Mouse (Mus musculus) frontal cortex, postnatal 14 days (tissue): ENCODE measurements around the gene Egfl7.

ENCODE experiments used
- DNase-seq, 2 experiments: peaks; one replicate each; pipeline ENCODE4 v3.0.0; 2022; ENCODE audit warnings: low spot score in 2 of 2

Gene Egfl7

DNA sequence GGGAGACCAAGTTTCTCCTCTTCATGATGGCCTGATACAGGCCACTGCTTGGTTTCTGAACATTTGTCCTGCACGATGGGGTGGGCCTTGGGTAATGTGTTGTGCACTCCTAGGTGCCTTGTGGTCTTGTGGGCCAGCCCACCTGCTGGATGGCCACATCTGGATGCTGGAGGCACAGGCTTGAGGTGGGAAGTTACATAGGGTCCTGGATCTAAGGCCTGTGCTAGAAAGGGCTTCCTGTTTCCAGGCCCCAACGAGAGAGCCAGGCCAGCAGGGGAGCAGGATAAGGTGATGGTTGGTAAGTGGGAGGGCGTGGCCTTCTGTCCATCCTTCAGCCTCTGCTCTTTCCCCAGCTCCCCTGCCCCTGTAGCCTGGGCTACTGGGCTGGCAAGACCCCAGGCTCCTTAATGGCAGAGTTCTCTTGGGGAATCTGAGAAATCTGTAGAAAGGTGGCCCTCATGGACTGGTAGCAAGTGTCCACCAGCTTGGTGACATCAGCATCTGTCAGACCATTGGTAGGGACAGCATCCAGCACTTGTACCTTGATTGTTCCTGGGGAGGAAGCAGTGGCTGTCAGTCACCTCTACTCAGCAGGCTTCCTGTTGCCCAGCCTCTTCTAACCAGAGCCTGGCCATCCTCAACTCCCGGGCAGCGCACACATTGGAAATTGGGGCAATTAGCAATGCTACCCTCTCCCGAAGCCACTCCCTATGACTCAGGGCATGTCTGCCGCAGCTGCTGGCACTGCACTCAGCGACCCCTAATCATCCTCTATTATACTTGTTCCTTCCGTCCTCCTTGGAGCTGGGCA is 13.6 kb downstream of the Egfl7 start:
- DNase-seq = no peak

GRCm38 (mm10) chr2:26594022-26594346 is 14.2 kb downstream of the Egfl7 start:
- DNase-seq = no peak

GRCm38 (mm10) chr2:26594461-26594933 is 14.7 kb downstream of the Egfl7 start:
- no peak for DNase-seq

- no peak for DNase-seq
Observed at GRCm38 (mm10) chr2:26594934-26595724, 15.3 kb downstream of the Egfl7 start.

DNA sequence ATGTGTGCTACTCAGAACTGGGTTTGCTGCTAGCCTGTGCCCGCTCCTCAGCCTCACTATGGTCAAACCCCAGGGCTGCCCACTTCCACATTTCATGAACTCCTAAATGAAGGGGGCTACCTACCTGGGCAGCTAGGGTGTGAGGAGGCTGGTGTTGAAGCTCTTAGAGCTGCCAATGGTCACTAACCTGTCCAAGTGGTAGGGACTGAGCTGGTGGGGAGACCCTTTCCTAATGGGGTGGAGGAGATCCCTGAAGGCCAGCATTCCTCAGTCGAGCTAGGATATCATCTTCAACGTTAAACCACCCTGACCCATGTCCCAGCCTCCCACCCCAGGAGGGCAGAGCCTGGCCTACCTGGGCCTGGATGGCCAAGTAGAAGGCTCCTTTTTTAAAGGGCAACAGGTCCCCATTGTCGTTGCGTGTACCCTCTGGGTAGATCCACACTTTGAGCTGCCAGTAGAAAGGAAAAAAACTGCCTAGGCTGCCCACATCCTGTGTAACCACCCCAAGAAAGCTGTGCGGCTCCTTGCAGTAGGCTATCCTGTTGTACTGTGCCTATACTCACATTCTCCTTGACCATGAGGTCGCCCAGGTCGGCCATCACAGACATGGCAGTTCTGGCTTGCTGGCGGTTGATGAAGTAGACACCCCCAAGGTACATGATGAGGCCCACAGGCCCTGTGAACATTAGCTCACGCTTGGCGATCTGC is 16.1 kb downstream of the Egfl7 start:
- no peak for DNase-seq

DNA sequence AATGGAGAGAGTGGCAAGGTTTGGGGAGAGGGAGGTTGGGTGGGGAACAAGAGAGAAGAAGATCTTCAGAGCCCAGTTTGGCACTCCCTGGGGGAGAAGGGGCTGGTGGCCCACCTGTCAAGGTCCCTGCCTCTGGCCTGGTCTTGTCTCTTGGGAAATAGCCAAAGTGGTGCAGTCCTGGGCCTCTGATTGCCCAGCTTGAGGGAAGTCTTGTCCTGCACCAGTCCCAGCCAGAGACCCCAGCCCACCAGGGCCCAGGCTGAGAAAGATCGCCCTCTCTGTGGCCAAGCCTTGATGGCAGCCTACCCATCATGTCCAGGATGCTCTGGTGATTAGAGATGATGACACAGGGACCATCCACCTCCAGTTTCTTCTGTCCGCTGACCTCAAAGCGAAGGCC is 17.1 kb downstream of the Egfl7 start:
- DNase-seq = no peak

DNA sequence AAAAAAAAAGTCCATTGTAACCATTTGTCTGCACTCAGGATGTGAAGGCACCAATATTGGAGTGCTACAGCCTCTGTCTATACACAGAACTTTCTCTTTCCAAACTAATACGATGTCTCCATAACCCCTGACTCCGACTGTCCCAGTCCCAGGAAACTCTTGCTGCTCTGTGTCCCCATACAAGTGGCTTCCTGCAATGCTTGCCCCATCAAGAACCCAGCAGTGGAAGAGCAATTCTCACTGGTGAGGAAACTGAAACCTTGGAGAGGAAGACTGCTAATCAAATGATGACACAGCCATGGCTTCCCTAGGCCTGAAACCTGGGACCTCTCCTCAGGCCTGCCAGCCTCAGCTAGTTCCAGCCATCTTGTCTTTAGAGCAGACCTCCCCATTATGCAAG is 18.0 kb downstream of the Egfl7 start:
- no peak for DNase-seq

- DNase-seq = no peak
Observed at GRCm38 (mm10) chr2:26598462-26598861, 18.6 kb downstream of the Egfl7 start.

GRCm38 (mm10) chr2:26599965-26600364 is 20.2 kb downstream of the Egfl7 start:
- DNase-seq = no peak

- no peak for DNase-seq
Observed at GRCm38 (mm10) chr2:26600664-26601063, 20.9 kb downstream of the Egfl7 start.

DNA sequence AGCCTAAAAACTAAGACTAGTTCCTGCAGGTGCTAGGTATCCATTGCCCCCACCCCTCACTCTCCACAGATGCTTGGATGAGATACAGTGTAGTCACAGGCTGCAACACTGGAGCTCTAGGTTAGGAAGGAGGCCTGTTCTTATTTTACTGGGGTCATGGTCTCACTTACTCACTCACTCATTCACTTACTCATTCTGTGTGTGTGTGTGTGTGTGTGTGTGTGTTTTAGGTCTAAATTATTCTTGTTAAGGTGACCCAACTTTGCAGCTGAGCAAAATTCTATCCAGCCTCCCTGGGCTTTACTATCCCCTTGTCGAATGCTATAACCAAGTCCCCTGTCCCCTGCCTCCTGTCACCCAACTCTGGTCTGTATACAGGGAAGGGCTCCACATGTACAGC is 21.8 kb downstream of the Egfl7 start:
- DNase-seq = no peak

DNA sequence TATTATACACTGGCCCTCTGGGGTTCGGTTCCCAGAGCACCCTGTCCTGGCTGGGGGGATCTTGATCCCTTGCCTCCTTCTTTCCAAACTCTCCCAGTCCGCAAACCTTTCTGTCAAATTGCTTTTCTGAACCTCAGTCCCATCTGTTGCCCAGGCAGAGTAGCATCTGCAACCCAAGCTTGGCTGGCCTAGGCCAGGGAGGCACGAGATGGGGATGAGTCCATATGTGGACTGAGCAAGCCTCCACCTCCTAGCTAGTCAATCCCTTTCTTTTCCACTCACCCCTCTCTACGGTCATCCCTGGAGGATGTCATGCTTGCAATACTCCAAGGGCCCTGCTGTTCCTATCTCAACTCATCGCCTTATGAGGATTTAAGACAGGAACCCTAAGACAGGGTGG is 22.8 kb downstream of the Egfl7 start:
- DNase-seq = no peak

GRCm38 (mm10) chr2:26603159-26603558 is 23.3 kb downstream of the Egfl7 start:
- no peak for DNase-seq

DNA sequence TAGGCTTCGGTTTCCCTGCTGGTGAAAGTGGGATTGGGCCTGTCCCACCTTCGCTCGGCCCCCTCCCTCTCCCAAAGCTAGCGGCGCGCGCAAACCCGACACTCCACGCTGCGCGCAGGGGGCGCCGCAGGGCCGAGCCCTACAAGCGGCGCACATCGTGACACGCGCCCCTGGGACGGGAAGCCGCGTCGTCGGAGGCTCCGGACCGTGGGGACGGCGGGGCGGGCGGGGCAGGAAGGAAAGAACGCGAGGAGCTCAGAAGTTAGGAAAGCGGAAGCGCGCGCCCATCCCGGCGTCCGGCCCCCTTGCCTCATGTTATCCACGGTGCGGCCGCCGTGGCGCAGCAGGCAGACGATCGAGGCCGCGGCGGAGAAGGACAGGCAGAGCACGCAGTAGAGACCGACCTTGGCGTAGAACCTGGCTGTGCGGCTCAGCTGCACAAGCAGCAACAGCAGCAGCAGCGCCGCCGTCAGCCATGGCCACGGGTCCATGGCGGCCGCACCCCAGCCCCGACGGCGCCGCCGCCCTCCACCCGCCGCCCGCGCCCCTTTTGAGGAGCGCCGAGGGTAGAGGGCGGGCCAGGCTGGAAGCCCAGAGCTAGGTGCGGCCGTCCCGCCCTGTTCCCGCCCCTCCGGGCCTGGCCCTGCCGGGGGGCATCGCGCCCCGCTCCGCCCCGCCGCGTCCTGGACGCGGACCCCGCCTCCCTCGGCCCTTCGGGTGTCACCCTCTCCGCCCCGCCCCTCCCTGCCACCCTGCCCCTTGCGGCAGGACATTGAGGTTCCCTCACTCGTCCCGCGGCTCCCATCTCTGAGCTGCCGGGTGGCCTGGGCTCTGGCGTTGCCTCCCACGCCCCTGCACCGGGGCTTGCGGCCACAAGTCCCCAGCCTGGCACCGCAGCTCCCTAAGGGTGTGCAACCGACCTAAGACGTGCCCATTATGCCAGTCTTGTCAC is 24.2 kb downstream of the Egfl7 start, which contains the start of gene Agpat2:
Gene Agpat2 (minus strand): TSS at position 698 of the 952 bp plus-strand sequence.
- no peak for DNase-seq

GRCm38 (mm10) chr2:26605331-26605730 is 25.5 kb downstream of the Egfl7 start:
- DNase-seq = no peak

DNA sequence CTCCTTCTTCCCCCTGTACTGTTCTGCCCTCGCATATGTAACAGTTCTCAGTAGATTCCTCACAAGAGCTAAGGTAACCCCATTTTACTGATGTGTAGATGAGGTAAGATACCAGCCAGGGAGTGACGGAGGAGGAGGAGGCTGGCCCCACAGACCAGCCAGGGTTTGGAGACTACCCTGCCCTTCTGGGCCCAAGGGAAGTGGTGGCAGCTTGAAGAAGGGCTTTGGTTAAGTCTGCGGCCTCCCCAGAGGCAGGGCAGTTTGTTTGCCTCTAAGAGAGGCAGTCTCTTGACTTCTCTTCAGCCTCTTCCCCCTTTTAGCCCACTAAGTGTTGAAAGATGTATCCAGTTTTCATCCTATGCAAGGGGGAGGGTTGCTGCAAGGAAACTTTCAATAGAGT is 26.8 kb downstream of the Egfl7 start:
- DNase-seq = no peak

DNA sequence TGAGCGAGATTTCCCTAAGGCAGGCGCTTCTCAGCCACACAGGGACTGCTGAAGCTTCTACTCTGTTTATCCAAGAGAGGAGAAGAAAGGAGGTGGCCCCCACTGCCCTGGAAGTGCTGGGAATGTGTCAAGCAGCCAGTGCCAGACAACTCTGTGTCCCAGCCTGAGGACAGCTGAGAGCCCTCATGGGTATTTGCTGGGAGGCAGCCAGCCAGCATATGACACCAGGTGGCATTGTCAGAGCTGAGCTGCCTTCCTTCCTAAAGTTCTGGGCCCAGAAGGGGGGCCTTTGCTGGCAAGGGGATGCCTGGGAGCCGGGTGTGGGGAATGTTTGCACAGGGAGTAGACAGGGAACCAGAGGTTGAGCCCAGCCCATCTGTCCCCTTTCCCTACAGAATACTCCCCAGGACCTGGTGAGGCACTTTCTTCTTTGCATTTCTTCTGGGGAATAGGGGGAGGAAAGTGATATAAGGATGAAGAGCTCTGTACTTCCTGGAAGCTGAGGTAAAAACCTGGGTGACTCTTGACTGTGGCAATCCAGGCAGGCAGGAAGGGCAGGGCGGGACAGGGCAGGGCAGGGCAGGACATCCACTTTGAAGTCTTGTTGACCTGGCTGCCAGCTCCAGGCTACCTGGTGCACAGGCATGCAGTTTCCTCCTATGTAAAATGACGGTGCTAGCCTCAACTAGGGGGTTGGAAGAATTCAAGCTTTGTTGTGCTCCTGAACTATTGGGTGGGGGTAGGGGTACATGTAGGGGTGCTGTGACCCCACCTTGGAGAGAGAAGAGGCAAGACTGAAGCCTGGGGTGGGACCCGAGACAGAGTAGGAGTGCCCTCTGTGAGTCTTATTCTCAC is 27.5 kb downstream of the Egfl7 start:
- no peak for DNase-seq

DNA sequence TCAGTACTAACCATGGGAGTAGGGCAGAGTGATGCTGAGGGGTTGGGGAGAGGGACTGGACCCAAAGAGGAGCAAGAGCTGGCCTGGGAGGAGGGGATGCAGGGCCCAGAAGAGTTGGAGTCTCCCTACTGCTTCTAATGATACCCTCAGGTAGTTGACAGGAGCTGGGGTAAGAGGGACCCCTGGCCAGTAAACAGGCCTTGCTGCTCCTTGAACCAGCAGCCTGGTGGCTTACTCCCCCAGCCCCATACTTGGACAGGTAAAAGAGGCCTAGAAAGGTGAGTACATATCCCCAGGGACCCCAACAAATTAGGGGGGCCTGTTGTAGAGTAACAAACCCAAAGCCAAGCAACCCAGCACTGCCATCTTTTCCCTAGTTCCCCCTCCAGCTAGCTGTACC is 29.0 kb downstream of the Egfl7 start:
- no peak for DNase-seq

- no peak for DNase-seq
Observed at GRCm38 (mm10) chr2:26609261-26609661, 29.4 kb downstream of the Egfl7 start.

- DNase-seq = no peak
Observed at GRCm38 (mm10) chr2:26610526-26610925, 30.7 kb downstream of the Egfl7 start.
